Mouse (Mus musculus): ENCODE results near the gene Ccdc92.

- TF ChIP-seq CTCF (IDR thresholded peaks at IDR 0.05; ENCODE audit: insufficient read depth, low read length) (no peak), POLR2A (IDR thresholded peaks at IDR 0.05; ENCODE audit: borderline replicate concordance, extremely low read depth, low read depth, low read length) (no peak)
These were observed 26.4 kb upstream of the Ccdc92 start for GRCm38 (mm10) chr5:124888661-124889060.

All from lung, adult 2 months (tissue).